Mouse (Mus musculus): ENCODE data around the gene Tekt3.

Gene Tekt3

GRCm38 (mm10) chr11:63061446-63061845 is at the start of gene Tekt3:
Gene Tekt3, plus strand, starts transcription at chr11:63061654.
- DNase-seq, result no peak

DNA sequence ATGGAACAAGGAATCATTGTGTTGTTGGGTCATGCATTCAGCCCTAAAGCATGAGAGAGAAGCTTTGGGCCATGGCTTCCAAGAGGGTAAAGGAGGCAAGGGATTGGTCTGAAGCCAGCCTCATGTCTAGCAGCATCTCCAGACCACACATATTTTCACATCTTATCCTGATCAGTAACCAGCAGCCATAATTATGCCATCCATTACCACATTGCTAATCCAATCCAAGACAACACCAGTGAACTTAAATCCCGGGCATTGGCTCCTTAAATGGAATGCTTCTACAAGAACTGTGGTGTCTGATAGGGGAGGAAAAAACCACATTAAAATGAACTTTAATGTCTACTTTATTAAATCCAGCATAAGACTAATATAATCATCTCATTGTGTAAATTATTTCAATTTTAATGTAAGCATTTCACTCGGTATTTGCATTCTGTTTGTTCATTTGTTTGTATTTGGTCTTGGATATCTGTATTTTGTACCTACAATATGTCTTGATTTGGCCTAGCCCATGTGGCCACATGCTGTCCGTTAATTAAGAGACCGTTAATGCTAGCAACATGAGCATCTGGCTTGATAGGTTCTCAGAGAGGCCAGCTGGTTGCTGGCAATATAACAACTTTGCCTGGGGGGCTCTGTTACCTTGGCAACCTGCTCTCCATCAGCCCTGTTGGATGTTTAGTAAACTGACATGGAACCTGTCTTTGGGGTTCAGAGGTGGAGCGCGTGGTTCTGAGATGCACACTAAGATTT is 43.9 kb upstream of the Tekt3 start:
- no peak for DNase-seq

GRCm38 (mm10) chr11:63018083-63018622 is 43.3 kb upstream of the Tekt3 start:
- DNase-seq, result no peak

DNA sequence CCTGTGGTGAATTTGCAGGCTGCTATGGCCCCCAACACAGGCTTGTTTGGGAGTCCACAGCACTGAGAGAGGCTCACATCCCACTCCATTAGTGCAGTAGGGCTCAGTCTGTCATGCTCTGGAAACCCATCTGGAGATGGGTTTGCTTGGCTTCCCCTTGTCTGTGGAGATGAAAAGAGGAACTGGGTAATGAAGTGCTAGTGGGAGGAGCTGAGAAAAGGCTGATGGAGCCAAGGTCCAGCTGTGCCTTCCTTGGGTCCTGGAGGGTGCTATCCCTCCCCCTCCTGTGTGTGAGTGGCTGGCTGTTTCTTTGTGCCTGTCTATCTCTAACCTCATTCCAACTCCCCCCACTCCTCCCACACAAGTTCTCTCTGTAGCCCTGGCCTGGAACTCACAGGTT is 40.8 kb upstream of the Tekt3 start:
- DNase-seq, result no peak

DNA sequence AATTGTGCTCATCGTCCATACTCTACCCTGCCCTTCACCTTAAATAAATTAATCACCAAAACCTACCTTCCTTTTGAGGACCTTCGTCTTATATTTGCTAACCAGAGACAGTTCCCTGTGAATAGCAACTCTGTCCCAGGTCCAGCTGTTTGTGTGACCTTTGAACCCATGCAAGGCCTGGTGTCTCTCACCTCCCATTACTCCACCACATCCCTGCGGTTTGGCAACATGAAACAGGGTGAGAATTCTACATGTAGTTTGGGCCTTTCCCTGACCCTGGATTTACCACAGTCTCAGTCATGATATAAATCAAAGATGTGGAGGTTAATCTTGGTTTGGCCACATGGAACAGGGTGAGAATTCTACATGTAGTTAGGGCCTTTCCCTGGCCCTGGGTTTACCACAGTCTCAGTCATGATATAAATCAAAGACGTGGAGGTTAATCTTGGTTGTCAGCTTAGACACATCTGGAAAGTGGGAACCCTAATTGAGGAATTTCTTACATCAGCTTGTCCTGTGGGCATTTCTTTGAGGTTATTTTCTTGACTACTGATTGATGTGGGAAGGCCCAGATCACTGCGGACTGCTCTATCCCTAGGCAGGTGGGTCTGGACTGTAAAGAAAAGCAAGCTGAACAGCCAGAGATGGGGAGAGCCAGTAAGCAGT is 40.2 kb upstream of the Tekt3 start:
- no peak for DNase-seq

DNA sequence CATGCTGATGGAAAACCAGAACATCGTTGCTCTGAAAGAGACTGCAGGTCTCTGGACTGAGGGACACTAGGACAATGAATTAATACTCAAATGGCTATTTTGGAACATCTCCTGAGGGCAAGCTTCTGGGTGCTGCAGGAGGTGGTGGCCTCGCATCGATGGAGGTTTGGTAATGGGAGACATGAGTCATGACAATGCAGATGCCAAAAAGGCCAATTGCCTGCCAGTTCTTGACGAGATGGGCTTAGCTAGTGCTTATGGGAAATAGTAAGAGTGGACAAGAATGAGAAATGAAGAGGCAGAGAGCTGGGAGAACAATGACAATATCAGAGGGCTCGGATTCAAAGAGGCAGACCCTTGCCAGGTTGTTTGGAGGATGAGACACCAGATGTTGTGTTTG is 38.0 kb upstream of the Tekt3 start:
- no peak for DNase-seq

DNA sequence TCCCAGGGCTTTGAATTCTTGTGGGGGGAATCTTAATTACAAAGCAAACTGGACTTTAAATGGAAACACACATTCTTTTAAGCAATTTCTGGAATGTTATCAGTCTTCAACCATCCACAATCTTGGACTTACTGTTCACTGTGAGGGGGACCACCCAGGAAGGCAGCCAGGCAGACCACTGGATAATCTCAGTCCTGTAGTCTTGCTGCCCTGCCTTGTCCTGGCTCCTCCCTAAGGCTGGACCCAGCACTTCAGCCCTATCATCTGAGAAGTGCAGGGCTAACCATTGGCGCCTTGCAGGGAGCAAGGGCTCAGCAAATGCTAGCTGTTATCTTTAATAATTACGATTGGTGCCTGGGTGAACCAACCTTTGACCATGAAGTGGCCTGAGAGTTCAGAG is 37.3 kb upstream of the Tekt3 start:
- no peak for DNase-seq

DNA sequence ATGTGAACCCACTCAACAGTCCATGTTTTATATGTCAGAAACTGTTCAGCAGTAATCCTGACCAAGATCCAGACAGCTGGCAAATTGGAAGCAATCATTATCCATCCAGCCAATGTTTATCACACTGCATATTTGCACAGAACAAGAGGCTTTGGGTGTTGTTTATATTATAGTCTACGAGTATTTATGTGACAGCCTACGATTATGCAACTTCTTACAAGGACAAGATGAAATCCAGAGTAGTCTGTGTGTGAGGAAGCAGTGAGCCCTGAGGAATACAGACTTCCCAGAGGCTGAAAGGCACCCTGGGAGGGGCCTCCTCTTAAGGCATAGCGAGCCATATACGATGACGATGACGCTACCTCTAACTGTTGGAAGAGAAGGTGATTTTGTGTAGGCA is 36.0 kb upstream of the Tekt3 start:
- no peak for DNase-seq

DNA sequence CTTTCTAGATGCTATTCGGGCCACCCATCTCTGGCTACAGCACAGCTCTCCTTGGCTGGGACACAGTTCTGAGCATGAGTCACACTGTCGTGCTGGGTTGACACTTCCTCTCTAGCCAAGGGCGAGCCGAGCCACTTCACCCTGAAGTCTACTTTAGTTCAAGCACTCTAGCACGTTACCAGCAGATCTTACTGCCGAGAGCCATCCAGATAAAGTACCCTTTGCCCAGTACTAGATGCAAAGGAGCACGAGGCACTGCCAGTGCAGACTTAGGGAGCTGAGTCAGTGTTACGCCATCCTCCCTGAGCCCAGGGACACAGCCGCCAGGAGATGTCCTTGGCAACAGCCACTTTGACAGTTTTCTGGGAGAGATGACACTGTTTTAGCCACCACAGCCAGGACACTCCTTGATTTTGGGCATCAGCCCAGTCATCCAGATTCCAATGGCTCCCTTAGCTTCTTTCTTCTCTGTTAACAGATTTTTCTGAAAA is 34.8 kb upstream of the Tekt3 start:
- DNase-seq, result no peak

DNA sequence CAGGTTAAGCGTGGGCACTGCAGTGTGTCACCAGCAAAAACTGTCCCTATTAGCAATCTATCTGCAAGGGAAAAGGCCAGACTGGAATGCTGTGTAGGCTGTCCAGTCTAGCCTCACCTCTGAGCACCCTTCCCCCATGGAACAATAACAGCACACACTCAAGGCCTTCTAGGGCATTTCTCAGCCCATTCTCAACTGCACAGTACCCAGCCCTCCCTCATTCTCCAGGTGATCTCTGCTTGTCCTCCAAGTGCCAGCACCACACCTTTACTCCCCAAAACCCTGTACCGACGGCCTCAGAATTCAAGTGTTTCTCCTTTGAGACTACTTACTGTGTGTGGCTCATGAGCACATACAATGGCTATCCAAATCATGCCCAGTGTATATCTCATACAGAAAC is 33.3 kb upstream of the Tekt3 start:
- no peak for DNase-seq

DNA sequence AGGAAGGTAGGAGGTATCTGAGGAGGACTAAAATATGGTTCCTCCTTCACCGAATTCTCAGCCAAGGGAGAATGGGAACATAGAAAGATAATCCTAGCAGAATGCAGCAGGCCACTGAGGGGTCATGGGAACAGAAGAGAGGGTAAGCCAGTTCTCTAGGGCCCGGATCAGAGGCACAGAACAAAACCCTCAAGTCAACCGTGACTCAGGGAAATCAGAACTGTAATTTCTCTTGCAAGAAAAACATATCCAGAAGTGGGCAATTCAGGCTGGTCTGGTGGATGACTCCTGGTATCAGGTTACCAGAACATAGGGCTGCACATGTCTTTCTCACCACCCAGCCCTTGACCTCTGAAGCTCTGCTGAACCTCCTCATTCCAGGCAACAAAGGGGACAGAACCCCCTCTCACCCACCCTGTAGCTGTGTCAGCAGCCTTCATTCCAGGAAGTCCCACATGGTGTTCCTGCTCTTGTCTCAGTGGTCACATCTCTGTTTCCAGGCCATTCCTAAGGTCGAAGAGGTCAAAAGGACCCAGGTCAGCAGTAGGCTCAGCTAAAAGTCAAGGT is 32.2 kb upstream of the Tekt3 start:
- no peak for DNase-seq

DNA sequence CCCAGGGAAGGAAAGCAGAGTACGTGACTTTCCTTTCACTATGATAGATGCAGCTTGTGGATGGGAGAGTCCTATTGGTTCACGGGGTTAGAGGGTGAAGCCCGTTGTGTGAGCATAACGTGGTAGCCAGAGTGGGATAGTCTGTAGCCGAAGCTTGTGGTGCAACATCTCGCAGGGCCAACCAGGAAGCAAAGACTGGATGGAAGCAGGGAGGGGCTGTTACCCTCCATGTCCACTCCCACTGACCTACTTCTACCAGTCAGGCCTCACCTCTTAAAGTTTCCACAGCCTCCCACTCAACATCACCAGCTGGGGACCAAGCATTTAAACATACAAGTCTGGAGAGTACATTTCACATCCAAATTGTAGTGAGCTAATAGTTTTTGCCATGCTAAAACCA is 31.7 kb upstream of the Tekt3 start:
- no peak for DNase-seq

DNA sequence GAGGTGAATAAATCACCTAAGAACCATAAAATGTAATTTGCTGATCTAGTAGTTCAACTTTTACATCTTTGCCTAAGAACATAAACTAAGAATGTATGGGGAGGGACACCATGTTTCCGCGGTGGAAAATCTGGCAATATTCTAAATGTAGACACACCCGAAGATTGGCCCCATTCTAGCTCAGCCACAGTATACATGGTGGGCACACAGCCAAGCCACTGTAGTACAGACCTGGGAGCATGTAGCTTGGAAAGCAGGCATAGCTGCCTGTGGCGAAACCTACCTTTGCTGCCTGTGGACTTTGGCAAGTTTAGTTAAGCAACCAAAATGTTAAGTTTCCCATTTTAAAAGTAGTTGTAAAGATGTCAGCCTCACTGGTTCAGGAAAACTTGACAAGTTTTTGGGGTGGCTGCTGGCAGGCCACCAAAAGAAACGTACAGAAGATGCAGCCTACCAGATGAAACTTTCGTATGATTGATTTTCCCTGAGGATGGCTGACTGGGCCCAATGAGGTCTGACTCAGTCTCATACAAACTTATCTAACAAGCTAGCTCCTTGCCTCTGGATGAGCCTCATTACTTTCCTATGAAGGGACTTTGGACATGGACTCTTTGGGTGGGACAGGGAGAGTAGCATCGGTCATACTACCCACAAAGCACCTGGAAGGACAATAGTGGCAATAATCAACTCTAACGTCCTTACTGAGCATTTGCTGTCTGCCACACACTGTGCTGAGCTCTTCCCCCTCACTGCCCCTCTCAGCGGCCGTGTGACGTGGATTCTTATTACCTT is 25.8 kb upstream of the Tekt3 start:
- DNase-seq, result no peak

DNA sequence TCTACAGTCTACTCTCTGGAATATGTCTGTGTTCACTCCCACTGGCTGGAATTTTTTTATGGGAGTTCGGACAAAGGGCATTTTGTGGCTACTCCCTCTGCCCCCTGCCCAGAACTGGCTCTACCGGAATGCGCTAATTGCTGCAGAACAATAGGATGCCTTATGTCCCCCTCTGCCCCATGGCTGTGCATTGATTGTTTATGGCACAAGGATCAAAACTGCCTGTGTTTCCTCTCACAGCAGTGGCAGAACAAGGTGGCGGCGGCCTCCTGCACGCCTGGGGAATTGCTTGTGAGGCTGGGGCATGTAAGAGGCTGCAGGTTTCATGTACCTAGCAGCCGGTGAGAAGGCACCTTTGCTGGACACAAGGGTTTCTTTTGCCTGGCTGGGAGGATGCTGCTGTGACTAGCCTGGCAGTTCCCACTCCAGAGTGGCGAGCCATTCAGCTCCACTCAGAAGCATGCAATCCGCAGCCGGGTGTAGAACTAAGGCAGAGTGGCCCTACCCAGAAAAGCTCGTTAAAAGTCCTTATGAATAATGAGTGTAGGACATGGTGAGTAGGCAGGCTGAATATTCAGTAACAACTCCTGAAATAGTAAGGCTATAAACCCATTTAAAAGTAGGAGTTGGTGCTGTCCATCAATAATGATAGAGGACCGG is 21.3 kb upstream of the Tekt3 start:
- no peak for DNase-seq

- DNase-seq, result no peak
Measured at GRCm38 (mm10) chr11:63045771-63046170, 15.7 kb upstream of the Tekt3 start.

DNA sequence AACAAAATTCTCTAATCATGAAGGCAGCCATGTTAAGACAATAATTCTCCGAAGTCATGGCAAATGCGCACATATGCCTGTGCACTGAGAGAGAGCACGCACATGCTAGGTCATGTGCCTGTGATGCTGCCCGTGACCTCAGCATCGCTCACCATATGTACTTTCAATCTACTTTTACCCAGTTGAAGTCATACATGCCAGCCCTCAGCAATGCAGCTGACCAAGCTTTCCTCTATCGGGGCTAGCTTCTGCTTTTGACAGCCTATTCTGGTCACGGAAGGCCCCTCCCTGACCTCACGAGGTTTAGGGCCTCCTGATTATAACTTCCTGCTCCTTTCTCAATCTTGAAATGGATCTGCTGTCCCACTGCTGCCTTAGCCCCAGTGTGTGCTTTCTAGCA is 15.1 kb upstream of the Tekt3 start:
- DNase-seq, result no peak

GRCm38 (mm10) chr11:63050362-63050932 is 11.0 kb upstream of the Tekt3 start:
- DNase-seq, result no peak

DNA sequence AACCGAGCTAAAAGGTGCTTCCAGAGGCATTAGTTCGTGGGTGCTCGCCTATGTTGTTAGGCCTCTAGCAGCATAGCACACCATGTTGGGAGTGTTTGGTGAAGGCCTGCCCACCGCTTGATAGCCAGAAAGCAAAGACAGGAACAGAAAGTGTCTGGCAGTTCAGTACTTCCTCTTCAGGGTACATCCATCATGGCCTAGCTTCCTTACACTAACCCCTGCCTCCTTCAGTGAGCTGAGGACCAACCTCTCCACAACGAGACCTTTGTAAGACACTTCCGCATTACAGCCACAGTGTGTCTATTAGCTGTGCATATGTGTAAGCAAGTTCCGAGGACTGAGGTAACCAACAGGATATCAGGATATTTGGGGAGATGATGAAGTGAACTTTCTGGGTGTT is 10.4 kb upstream of the Tekt3 start:
- no peak for DNase-seq

GRCm38 (mm10) chr11:63051996-63052395 is 9.5 kb upstream of the Tekt3 start:
- no peak for DNase-seq

DNA sequence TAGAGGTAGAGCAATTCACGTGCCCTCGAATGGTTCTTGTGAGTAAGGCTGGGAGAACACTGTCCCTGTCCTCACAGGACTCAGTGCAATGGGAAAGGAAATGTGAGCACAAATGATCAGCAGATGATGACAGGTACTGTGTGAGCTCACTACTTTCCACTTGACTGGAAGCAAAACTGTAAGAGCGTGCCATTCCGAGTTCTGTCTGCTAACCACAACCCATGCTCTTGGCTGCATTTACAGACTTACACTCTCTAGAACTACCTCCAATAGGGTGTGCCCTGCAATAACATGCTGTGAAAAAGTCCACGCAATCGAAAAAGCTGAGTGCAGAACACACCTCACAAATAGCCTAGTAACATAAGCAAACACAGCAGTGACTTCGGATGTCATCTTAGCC is 5.9 kb upstream of the Tekt3 start:
- no peak for DNase-seq

GRCm38 (mm10) chr11:63058375-63058952 is 3.0 kb upstream of the Tekt3 start:
- no peak for DNase-seq

GRCm38 (mm10) chr11:63059911-63060310 is 1.5 kb upstream of the Tekt3 start:
- DNase-seq, result no peak

Measured in thymus, postnatal 4 days (tissue).